ENCODE assay signal across 41 mouse cellular contexts in the genomic region with DNA sequence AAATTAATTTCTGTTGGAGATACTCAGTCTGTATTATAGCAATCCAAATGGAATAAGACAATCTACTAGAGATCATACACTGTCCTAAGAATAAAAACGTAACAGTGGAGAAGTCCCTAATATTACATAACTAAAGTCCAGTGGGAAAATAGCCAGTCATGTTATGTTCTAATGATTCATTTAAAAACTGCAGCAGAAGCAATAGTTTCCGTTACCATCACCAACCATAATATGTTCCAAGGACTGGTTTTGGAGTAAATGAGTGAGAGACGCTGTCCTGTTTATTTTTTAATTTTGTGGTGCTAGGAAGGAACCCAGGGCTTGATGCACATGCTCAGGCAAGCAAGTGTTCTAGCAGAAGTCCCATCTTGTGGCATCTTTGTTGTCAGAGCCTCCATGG. TPM values are rescaled to one million over a fixed set of nuclear protein-coding genes. Genes with fewer than 3 reads are reported as not detected.
"Had no signal": no experiment of that assay in that cellular context is flagged by ENCODE, and none has a peak within 500 bp of the region (broad histone marks: within the 10 kb centered on the region; RNA-seq: fewer than 3 reads in every experiment).

No protein-coding gene starts in this region.

- H3K9me3 ChIP-seq: heart, embryonic 12.5 days; heart, embryonic 13.5 days; heart, embryonic 15.5 days; hindbrain, embryonic 10.5 days; hindbrain, embryonic 12.5 days; hindbrain, embryonic 13.5 days; hindbrain, embryonic 15.5 days; intestine, embryonic 15.5 days; kidney, embryonic 15.5 days had no signal

- H3K36me3 ChIP-seq: heart, embryonic 12.5 days; heart, embryonic 13.5 days; heart, embryonic 15.5 days; hindbrain, embryonic 10.5 days; hindbrain, embryonic 12.5 days; hindbrain, embryonic 13.5 days; hindbrain, embryonic 15.5 days; intestine, embryonic 15.5 days; kidney, embryonic 15.5 days had no signal

- H3K4me1 ChIP-seq: hindbrain, embryonic 12.5 days; hindbrain, embryonic 13.5 days; hindbrain, embryonic 15.5 days; intestine, embryonic 15.5 days had no signal

- H3K27me3 ChIP-seq: hindbrain, embryonic 12.5 days; hindbrain, embryonic 13.5 days; hindbrain, embryonic 15.5 days; intestine, embryonic 15.5 days; kidney, embryonic 15.5 days had no signal

- H3K4me3 ChIP-seq: heart, embryonic 12.5 days; heart, embryonic 13.5 days; heart, embryonic 15.5 days; hindbrain, embryonic 10.5 days; hindbrain, embryonic 12.5 days; hindbrain, embryonic 13.5 days; hindbrain, embryonic 15.5 days; intestine, embryonic 15.5 days; kidney, embryonic 15.5 days; layer of hippocampus, adult 2 months; left cerebral cortex, adult 2 months had no signal

- H3K4me2 ChIP-seq: heart, embryonic 11.5 days; heart, embryonic 12.5 days; heart, embryonic 13.5 days; heart, embryonic 15.5 days; hindbrain, embryonic 12.5 days; hindbrain, embryonic 13.5 days; hindbrain, embryonic 14.5 days; hindbrain, embryonic 15.5 days; intestine, embryonic 15.5 days; kidney, embryonic 15.5 days had no signal

- DNase-seq: heart, postnatal 10 days; heart, postnatal 14 days; heart, postnatal 36 days; heart, postnatal 4 days; kidney, adult 11 months; kidney, adult 18-20 months; kidney, adult 2 months; kidney, adult 8-10 months; kidney, adult 9 months; kidney, postnatal 10 days; kidney, postnatal 14 days; kidney, postnatal 25 days; kidney, postnatal 36 days; kidney, postnatal 4 days; layer of hippocampus, adult 9-11 months; layer of hippocampus, postnatal 36 days had no signal

- H3K9ac ChIP-seq: heart, embryonic 12.5 days; heart, embryonic 13.5 days; heart, embryonic 15.5 days; hindbrain, embryonic 12.5 days; hindbrain, embryonic 13.5 days; hindbrain, embryonic 14.5 days; hindbrain, embryonic 15.5 days; intestine, embryonic 15.5 days; kidney, embryonic 15.5 days had no signal

- H3K27ac ChIP-seq: heart, embryonic 13.5 days; heart, embryonic 15.5 days; hindbrain, embryonic 10.5 days; hindbrain, embryonic 12.5 days; hindbrain, embryonic 13.5 days; hindbrain, embryonic 14.5 days; hindbrain, embryonic 15.5 days; hindbrain, postnatal 0 days; intestine, embryonic 15.5 days; kidney, embryonic 15.5 days; kidney, postnatal 0 days; layer of hippocampus, adult 2 months; left cerebral cortex, adult 2 months had no signal

RNA-seq across cellular contexts. Expression of gene Adora3, which starts 49.2 kb away (rescaled TPM):
- total RNA-seq: heart, postnatal 4 days; hematopoietic stem cell, adult 5-6 weeks had no signal
- polyA plus RNA-seq: heart, embryonic 14.5 days; hindbrain, embryonic 12.5 days; intestine, embryonic 14.5 days; kidney, embryonic 15.5 days; kidney, embryonic 16.5 days had no signal

RNA-seq across cellular contexts. Expression of gene Tmigd3, which starts 49.2 kb away (rescaled TPM):
- total RNA-seq: heart, postnatal 10 days; heart, postnatal 25 days; hematopoietic stem cell, adult 5-6 weeks; hindbrain, postnatal 0 days; layer of hippocampus, postnatal 25 days; layer of hippocampus, postnatal 36 days; left cerebral cortex, adult 18-20 months had no signal
- polyA plus RNA-seq: hindbrain, embryonic 10.5 days; hindbrain, embryonic 11.5 days; hindbrain, embryonic 12.5 days; hindbrain, embryonic 13.5 days; hindbrain, embryonic 14.5 days; hindbrain, embryonic 15.5 days; hindbrain, embryonic 16.5 days; hindbrain, postnatal 0 days; inflammation-experienced regulatory T-cells, adult 6 months; kidney, embryonic 15.5 days; kidney, embryonic 16.5 days had no signal
